Mouse (Mus musculus): ENCODE data around the gene Acpp.
A peak's percentile ranks its signal among the peaks of the same experiment; 100 is the strongest.

Acpp gene

DNA sequence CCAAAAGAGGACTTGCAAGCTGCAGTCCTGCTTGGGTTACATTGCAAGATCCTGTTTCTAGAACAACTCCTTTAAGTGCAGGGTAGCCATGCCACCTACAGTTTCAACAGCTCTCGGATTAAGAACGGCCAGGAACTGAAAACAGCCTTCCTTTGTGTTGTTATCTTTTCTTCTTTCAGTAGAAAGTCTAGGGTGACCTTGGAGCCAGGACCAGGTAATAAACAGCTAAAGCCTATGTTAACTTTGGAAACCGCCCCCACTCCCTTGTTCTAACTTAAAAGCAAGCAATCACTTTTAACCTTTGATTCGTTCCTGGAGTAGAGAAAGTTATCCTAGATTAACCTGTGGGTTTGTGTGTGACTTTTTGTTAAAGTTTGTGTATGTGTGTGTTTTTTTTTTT is 33.2 kb downstream of the Acpp start:
- no peak for DNase-seq

DNA sequence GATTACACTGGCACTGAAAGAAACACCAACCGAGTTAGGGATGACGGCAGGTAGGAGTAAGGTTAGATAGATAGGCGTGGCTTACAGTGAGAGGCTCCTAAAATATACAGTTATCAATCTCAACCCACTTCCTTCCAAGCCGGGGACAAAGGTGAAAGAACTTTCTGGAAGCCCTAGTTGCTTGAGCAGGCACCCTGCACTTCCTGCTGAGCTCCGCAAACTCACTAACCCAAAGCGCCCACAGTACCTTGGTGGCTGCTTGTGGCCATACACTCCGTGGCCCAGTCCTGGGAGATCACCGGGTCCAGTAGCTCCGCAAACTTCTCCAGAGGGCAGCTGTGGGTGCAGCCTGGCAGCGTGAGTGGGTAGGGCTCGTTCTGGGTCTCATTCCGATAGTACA is 37.0 kb downstream of the Acpp start:
- no peak for DNase-seq

DNA sequence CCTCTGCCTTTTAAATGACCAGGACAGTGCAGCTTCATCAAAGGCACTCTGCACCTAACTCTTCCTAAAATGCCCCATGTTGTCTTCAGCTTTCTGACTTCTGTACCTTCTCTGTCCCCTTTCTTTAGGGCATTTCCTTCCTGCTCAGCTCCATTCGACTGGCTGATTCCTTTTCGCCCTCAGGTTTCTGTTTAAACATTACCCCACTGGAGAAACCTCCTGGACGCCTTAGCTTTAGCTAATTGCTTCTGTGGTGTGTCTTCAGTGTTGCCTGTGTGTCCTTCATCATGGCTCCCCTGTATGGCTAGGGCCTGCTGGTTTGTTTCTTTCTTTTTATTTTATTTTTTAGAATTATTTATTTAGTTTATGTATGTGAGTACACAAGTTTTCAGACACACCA is 40.5 kb downstream of the Acpp start:
- DNase-seq = no peak

DNA sequence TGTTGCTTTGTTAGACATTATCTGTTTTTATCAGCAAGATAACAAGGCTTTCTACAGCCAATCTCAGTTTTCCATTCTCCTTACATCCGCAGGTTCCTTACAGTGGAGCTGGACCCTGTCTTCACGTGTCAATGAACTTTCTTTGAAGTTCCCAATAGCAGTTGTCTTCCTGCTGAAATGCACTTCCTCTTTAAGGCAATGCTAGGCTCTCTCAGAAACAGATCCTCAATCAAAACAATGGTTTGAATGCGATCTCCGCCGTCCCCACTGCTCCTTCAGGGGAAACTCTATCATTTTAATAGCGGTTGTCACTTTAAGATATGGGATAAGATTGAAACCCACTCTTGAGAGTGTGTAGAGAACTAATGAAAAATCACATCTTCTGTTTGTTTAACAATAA is 52.6 kb downstream of the Acpp start:
- no peak for DNase-seq

DNA sequence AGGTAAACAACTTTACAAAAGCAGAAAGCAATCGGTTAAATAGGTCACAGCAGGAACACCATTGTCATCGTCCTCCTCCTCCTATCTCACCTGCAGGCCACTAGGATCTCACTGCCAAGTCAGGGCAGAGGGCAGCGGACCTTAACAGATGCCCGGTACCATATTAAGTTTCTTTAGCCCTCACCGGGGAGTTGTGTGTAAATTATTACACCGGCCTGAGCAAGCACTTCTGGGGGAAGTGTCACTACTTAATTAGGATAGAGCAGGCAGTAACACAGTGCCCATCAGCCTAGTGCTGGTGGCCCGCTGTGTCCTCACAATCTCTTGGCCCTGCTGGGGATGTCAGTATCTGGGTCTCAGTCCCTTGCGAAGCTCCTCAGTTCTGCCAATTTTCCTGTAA is 55.0 kb downstream of the Acpp start:
- no peak for DNase-seq

DNA sequence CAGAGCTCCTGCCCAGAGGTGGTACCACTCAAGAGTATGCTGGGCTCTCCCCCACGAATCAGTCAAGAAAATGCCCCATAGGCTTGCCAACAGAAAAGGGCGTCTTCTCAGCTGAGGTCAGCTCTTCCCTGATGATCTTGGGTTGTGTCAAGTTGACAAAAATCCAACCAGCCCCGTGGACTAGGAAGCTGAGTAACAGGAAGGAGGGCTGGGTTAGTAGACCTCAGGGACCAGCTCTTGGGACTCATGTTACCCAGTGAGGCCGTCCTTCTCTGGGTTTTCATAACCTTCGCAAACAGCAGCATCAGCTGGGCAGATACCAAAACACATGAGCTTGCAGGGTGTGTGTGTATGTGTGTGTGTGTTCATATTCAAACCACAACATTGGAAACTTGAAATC is 55.8 kb downstream of the Acpp start:
- no peak for DNase-seq

DNA sequence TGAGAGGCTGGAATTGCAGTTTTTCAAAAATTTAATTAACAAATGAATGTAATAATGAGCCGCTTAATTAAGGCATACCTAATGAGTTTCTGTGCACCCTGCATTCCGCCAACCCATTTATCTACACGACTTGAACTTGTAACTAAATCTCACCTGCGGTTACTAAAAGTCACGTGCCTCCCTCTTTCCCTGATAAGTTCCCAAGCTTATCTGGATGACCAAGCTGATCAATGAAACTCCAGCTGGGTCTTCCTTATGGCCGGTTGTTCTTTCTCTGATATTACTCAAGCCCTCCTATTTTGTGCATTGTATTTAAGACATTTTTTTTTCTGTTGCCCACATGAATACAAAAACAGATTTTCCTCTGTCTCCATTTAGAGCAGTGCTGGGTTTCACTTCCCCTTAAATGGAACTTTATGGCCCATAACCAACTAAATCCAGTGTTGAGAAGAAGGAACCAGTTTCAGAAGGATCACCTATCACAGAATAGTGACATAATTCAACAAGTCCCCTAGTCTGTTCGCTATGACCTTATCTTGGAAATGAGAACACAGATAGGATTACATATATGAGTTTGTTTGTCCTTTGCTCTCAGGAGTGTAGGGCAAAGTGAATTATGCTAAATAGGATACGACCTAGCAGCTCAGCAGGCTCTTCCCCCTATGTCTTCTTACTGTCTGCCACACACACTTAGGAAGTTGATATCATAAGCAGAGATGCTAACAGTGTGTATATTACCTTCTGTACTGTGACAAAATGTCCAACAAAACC is 56.6 kb downstream of the Acpp start:
- DNase-seq = no peak

DNA sequence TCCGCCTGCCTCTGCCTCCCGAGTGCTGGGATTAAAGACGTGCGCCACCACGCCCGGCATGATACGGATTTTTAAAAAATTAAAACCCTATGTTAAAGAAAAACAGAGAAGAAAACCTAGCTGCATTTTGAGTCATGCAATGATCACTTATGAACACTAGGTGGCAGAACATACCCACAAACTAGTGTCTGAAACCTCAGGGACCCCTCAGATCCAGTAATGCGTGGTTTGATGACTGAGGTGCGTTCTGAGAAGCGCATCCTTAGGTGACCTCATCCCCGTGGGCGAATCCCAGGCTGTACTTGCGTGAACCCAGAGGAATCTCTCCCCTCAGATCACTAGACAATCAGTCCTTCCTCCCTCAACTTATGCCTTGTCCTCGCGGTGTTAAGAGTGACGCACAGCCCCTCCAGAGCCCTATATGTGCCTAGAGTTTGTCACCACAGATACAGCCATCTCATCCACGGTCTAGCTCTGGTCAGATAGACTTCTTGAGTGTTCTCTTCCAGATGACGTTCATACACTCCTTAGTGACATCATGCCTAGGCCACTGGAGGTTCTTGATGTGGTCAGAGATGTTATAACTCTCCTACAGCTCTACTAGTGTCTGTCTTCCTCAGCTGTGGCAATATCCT is 59.9 kb downstream of the Acpp start:
- DNase-seq = no peak

DNA sequence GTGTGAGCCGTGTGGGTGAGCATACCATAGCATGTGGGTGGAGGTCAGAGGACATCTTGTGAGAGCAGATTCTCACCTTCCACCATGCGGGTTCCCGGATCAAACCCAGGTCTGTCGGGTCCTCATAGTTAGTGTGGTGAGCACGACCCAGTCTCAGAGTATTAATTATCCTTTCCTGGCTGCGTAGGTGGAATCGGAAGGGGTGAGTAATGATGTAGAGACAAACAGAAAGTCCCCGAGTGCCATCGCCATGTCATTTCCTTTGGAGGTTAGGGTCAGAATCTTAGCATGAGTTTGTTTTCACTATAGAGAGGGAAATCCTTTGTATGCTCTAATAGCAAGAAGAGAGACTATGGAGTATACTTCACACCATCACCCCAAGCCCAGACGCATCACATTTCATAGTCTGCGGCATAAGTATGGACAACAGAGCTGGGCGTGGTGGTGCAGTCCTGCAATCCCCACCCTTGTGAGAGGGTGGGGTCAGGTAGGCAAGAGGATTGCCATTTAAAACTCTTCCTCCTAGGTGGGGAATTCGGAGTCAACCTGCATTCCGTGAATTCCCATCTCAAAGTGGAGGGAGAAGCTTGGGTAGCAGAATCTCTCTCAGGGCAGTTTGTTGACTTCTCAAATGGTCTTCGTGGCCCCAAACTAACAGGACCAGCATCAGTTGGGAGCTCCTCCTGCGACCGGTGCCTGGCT is 62.3 kb downstream of the Acpp start:
- DNase-seq = no peak

DNA sequence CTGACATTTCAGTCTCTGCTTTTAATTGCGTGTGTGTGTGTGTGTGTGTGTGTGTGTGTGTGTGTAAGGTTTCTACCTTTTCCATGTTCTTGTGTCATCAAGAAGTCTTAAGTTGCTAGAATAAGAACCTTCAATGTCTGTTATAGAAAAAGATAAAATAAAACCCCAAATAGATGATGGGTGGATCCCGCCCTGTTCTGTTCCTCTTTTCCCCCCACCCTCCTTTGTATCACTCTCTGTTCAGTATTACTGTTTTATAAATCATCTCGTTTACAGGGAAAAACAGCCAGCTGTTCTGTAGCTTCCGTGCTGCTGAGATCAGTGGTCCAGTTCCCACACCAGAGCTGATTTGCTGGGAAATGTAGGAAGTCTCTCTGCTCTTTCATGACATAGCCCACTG is 65.5 kb downstream of the Acpp start:
- no peak for DNase-seq

DNA sequence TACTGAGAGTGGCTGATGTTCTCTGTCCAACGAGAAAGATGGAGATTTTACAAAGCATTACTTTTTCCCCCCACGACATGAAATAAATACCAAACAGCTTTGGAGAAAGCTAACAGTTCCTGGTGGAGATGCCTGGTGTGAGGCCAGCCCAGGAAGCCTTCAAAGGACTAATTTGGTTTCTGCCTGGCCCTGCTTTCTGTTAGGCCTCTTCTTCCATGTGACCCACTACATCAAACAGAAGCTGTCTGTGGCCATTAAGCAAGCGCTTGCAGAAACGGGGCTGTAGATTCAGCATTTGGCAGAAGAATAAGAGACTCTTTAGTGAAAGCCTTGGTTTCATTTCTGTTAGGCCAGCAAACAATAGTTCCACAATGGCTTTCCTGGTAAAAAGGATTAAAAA is 65.9 kb downstream of the Acpp start:
- no peak for DNase-seq

DNA sequence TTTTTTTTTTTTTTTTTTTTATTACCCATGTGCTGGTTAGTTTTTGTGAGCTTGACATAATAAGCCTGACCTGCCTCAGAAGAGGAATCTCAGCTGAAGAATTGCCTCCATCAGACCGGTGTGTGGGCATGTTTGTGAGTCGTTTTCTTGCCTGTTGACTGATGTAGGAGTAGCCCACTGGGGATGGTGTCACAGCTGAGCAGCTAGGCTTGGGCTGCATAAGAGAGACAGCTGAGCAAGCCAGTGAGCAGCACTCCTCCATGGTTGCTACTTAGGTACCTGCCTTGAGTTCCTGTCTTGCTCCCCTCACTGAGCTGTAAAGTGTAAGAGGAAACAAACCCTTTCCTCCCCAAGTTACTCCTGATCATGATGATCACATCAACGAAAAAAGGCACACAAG is 67.6 kb downstream of the Acpp start:
- DNase-seq = no peak

DNA sequence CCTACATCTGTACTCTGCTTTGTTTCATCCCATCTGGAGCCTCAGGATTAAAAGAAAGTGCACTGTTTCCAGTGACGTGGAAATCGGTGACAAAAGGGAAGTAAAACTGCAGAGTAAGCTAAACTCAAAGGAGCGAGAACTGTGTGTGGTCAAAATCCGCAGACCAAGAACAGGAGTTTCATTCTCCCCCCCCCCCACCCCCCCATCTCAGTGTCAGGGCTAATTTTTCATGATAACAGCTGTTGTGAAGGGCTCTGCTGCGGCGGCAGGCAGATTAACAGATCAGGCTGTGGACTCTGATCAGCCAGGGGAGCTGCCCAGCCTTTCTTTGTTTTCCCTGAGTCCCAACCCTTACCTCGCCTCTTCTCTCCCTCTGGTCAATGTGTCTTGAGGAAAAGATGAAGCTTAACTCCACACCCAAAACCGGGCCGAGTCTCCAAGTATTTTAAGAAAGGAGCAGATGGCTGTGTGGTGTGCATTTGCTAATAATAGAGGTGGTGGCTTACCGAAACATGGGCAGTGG is 68.1 kb downstream of the Acpp start:
- no peak for DNase-seq

DNA sequence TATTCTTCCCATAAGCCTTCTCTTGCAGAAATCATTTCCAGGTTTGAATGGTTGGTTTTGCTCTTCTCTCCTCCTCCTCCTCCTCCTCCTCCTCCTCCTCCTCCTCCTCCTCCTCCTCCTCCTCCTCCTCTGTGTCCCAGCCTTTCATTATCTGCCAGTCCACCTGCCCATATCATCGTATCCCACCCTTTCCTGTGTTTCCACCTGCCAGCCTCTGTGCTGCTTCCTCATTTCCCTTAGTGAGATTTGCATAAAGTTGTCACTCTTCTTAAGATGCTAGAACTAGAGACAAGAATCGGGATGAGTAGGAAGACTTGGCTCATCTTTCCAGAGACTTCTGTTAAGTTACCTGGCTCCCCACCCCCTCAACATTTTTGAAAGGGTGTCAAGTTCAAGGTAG is 73.0 kb downstream of the Acpp start:
- DNase-seq = no peak

DNA sequence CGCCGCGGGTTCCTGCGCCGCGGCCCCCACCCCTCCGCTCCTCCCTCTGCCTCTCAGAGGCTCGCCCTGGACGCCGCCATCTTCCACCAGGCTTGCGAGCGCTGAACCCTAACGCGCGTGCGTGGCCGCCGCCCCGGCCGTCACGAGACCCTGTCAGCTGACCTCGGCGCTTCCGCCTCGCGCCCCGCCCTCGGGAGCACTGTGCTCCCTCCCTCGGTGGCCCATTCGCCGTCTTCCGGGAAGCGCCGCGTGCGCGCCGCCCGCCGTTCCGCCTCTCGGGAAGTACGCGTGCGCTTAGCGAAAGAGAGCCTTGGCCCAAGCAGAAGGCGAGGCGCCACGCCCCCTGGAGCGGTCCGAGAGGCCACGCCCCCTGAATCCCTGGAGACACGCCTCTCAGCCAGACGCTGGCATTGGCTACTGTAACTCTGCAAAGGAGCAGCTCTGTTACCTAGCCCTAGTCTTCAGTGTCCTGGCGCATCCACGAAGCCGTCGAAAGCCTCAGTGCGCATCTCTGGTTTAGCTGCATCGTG is 74.7 kb downstream of the Acpp start, which contains the start of gene Dnajc13:
Gene Dnajc13 (minus strand): TSS at position 108 of the 530 bp plus-strand sequence.
- DNase-seq = peak; percentile 97

DNA sequence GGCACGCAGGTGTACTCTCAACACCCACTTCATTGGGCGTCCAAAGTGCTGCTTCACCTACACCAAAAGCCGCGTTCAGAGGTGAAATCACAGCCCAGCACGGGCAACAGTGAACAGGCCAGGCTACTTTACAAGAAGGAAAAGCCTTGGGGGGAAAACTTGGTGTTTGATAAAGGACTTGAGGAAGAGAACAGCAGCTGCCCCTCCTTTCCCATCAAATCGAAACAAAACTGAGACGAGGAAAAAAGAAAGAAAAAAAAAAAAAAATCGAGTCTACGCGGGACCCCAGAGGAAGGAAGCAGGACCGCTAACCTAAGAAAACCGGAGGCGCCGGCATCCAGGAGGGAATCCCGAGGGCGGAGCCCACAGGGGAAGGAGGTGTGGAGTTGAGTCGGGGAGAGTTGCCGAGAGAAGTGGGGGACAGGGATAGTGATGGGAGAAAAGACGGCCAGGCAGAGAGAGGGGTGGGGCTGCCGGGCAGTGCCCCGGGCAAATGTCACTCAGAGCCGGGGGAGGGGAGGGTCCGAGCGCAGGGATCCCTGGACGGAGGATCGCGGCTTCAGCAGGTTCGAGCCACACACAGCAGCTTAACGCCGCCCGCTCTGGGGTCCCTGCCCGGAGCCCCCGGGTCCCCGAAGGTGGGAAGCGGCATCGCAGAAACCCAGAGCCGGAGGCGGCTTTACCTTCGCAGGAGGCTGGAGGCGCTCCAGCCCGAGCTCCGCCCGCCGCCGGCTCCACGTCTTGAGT is 75.4 kb downstream of the Acpp start:
- DNase-seq = no peak

DNA sequence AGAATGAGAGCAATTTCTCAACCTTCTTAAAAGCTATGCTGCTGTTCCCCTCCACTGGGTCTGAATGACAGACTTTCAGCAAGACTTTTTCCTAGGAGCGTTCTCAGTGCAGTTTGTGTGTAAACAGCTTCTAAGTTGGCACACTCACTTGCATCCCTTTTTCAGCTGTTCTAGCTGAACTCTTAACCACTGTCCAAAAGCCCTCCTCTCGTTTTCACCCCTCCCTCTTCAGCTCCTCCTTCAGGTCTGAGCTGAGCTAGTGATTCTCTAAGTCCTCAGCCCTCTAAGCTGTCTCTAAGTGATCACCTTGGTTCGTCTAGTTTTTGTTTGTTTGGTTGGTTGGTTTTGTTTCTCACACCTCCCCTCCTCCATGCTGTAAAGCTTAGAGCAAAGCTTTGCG is 77.2 kb downstream of the Acpp start:
- DNase-seq = no peak

DNA sequence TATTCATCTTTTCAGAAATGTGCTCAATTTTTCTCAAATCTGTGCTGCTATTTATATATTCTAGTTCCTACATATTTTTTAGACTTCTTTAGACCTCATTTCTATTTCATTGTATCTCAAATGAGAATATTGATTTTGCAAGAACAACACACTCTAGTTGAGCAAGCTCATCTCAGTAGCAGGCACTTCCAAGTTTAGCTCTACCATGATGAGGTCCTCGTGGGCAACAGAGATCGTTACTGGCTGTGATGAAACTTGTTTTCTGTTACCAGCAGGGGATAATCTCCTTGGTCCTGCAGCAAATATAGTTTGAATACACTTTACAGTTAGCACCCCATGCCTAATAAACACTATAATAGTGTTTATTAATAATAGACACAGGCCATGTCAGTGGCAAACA is 81.5 kb downstream of the Acpp start:
- DNase-seq = no peak

DNA sequence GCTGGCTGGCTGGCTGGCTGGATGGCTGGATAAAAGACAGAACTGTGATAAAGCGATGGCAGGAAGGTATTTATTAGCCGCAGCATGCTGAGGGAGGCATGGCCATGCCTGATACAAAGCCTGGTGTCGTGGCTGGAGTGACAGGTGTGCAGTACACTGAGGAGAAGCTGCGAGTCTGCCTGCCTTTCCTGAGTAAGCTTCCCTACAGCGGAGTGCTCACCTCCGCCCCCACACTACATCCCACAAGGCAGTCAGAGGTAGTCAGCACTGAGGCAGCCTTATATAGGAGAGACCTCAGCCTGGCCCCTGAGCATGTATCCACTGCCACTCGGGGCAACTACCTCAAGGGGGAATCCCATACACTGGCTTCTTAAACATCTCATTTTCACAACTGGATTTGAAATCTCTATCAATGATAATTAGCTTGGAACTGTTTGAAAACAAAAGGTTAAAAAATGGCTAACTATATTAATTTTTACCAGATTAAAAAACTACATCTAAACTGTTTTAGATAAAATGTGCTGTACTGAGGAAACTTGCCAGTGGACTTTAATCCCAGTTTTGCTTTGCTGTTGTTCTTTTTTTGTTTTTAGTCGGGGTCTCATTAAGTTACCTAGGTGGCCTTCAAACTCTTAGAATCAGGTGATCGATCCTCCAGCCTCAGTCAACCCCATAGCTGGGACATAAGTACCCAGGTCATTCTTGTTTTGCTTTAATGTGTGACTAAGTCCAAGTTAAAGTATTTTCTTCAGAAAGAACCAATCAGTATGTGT is 83.0 kb downstream of the Acpp start:
- no peak for DNase-seq

DNA sequence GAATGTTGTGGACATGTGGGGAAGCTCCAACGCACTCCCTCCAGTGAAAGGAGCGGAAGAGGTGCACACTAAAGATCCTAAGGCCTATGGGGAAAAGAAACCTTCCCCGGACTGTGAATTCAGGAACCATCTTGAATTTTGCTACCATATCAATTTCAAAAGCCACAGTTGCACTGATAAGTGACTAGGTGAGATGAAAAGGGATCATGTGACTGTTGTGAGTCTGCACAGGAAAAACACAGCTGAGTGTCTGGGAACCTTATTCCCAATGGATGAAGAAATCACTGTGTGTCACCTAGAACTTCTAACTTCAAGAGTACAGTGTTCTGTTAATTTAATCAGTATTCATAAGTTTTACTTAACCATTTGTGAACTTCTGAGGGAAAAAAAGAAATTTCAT is 84.9 kb downstream of the Acpp start:
- DNase-seq = no peak

DNA sequence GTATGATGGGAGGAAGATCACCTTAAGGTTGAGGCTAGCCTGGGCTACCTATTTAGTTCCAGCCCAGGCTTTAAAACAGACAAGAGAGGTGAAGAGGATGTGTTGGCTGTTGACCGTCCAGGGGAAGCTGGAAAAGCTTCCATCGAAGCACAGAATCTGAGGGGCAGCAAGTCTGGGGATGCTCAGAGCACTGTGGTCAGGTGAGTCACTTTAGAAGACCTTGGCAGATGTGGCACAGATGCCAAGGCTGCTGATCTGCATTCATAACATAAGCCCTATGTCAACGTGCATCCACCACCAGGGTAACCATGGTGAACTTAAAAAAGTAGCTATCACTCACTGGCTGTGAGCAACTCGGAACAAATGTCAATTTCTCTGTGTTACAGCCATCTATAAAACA is 85.9 kb downstream of the Acpp start:
- no peak for DNase-seq

DNA sequence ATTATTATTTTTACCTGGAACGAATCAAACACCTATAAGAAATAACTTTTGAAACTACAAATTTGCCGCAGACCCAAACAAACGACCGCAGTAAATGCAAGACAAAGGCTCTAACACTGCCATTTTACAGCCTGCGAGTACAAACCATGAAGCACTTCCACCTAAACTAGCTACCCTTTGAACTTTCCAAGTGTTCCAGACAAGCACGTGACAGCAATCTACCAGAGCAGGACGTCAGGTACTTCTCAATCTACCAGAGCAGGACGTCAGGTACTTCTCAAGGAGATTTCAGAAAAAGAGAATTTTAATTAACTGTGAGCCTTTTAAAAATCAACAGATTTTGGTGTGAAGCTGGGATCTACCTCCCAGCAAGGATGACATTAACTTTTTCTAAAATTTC is 86.4 kb downstream of the Acpp start:
- DNase-seq = no peak
